Mouse (Mus musculus): ENCODE measurements around the gene Nhsl1. TPM values are rescaled to one million over a fixed set of nuclear protein-coding genes. Genes with fewer than 3 reads are reported as not detected.

The Nhsl1 gene
- polyA plus RNA-seq, 1 experiment from 2014 or later: 14.9 TPM

GRCm38 (mm10) chr10:18400089-18400644 is 81.4 kb downstream of the Nhsl1 start:
- 60% methylated on average over 7 of the region's 7 CpGs for WGBS
- Histone ChIP-seq H3K36me3 (ENCODE audit: control insufficient read depth, insufficient read depth, low read length) (no peaks in the 10 kb centered on the region), H3K27me3 (replicated peaks; ENCODE audit: control insufficient read depth, insufficient read depth, low read length) (no peaks in the 10 kb centered on the region), H3K9ac (ENCODE audit: low read depth, low read length) (no peak overlapping the region), H3K4me2 (ENCODE audit: low read depth, low read length) (no peak overlapping the region), H3K9me3 (ENCODE audit: control insufficient read depth, low read length) (no peaks in the 10 kb centered on the region), H3K4me3 (ENCODE audit: low read depth, low read length) (no peak overlapping the region), H3K27ac (replicated peaks; ENCODE audit: low read depth, low read length) (peak overlapping the region; percentile 21; the same call in 1 of the 2 replicates), H3K4me1 (ENCODE audit: control insufficient read depth, insufficient read depth, low read length) (peaks cover 8% of the 10 kb centered on the region)
- ATAC-seq (ENCODE audit: low read depth): peak; percentile 27; the same call in 1 of the 2 replicates
- DNase-seq (ENCODE audit: low spot score): no peak

GRCm38 (mm10) chr10:18400998-18401397 is 82.2 kb downstream of the Nhsl1 start:
- 71% methylated on average over 8 of the region's 8 CpGs for WGBS
- H3K9ac ChIP-seq (ENCODE audit: low read depth, low read length): no peak overlapping the region
- H3K9me3 ChIP-seq (ENCODE audit: control insufficient read depth, low read length): no peaks in the 10 kb centered on the region
- no peaks in the 10 kb centered on the region for H3K36me3 ChIP-seq (ENCODE audit: control insufficient read depth, insufficient read depth, low read length)
- no peak overlapping the region for H3K4me3 ChIP-seq (ENCODE audit: low read depth, low read length)
- DNase-seq (ENCODE audit: low spot score) (no peak), ATAC-seq (ENCODE audit: low read depth) (no peak)
- no peak overlapping the region for H3K27ac ChIP-seq (replicated peaks; ENCODE audit: low read depth, low read length)
- no peaks in the 10 kb centered on the region for H3K27me3 ChIP-seq (replicated peaks; ENCODE audit: control insufficient read depth, insufficient read depth, low read length)
- H3K4me2 ChIP-seq (ENCODE audit: low read depth, low read length): no peak overlapping the region
- peaks cover 8% of the 10 kb centered on the region for H3K4me1 ChIP-seq (ENCODE audit: control insufficient read depth, insufficient read depth, low read length)

GRCm38 (mm10) chr10:18403992-18404391 is 85.2 kb downstream of the Nhsl1 start:
- Histone ChIP-seq H3K9ac (ENCODE audit: low read depth, low read length) (no peak overlapping the region), H3K4me3 (ENCODE audit: low read depth, low read length) (no peak overlapping the region), H3K36me3 (ENCODE audit: control insufficient read depth, insufficient read depth, low read length) (no peaks in the 10 kb centered on the region), H3K9me3 (ENCODE audit: control insufficient read depth, low read length) (no peaks in the 10 kb centered on the region), H3K4me1 (ENCODE audit: control insufficient read depth, insufficient read depth, low read length) (peaks cover 15% of the 10 kb centered on the region), H3K27ac (replicated peaks; ENCODE audit: low read depth, low read length) (no peak overlapping the region), H3K27me3 (replicated peaks; ENCODE audit: control insufficient read depth, insufficient read depth, low read length) (no peaks in the 10 kb centered on the region), H3K4me2 (ENCODE audit: low read depth, low read length) (no peak overlapping the region)
- no peak for ATAC-seq (ENCODE audit: low read depth)
- WGBS: 47% methylated on average over 2 of the region's 2 CpGs
- DNase-seq (ENCODE audit: low spot score): no peak

- no peaks in the 10 kb centered on the region for H3K36me3 ChIP-seq (ENCODE audit: control insufficient read depth, insufficient read depth, low read length)
- no peak overlapping the region for H3K9ac ChIP-seq (ENCODE audit: low read depth, low read length)
- DNase-seq (ENCODE audit: low spot score) (no peak), ATAC-seq (ENCODE audit: low read depth) (no peak)
- H3K4me3 ChIP-seq (ENCODE audit: low read depth, low read length): no peak overlapping the region
- H3K27ac ChIP-seq (replicated peaks; ENCODE audit: low read depth, low read length): no peak overlapping the region
- no peaks in the 10 kb centered on the region for H3K9me3 ChIP-seq (ENCODE audit: control insufficient read depth, low read length)
- H3K27me3 ChIP-seq (replicated peaks; ENCODE audit: control insufficient read depth, insufficient read depth, low read length): no peaks in the 10 kb centered on the region
- no peak overlapping the region for H3K4me2 ChIP-seq (ENCODE audit: low read depth, low read length)
- WGBS: 71% methylated on average over 5 of the region's 5 CpGs
- peaks cover 22% of the 10 kb centered on the region for H3K4me1 ChIP-seq (ENCODE audit: control insufficient read depth, insufficient read depth, low read length)
Observed at GRCm38 (mm10) chr10:18404679-18405078, 85.9 kb downstream of the Nhsl1 start.

GRCm38 (mm10) chr10:18407062-18407830 is 88.5 kb downstream of the Nhsl1 start:
- Histone ChIP-seq H3K4me2 (ENCODE audit: low read depth, low read length) (peak overlapping the region; percentile 58), H3K4me1 (ENCODE audit: control insufficient read depth, insufficient read depth, low read length) (peaks cover 18% of the 10 kb centered on the region), H3K4me3 (ENCODE audit: low read depth, low read length) (peak overlapping the region; percentile 44), H3K9me3 (ENCODE audit: control insufficient read depth, low read length) (no peaks in the 10 kb centered on the region), H3K36me3 (ENCODE audit: control insufficient read depth, insufficient read depth, low read length) (no peaks in the 10 kb centered on the region), H3K9ac (ENCODE audit: low read depth, low read length) (peak overlapping the region; percentile 63), H3K27me3 (replicated peaks; ENCODE audit: control insufficient read depth, insufficient read depth, low read length) (no peaks in the 10 kb centered on the region), H3K27ac (replicated peaks; ENCODE audit: low read depth, low read length) (peak overlapping the region; percentile 64)
- WGBS: 0% methylated on average over 21 of the region's 21 CpGs
- ATAC-seq (ENCODE audit: low read depth) (peak; percentile 95), DNase-seq (ENCODE audit: low spot score) (peak; percentile 97)

- H3K27ac ChIP-seq (replicated peaks; ENCODE audit: low read depth, low read length): peak overlapping the region; percentile 64
- H3K4me3 ChIP-seq (ENCODE audit: low read depth, low read length): peak overlapping the region; percentile 44
- peak overlapping the region; percentile 63 for H3K9ac ChIP-seq (ENCODE audit: low read depth, low read length)
- H3K27me3 ChIP-seq (replicated peaks; ENCODE audit: control insufficient read depth, insufficient read depth, low read length): no peaks in the 10 kb centered on the region
- no peaks in the 10 kb centered on the region for H3K36me3 ChIP-seq (ENCODE audit: control insufficient read depth, insufficient read depth, low read length)
- 6% methylated on average over 11 of the region's 11 CpGs for WGBS
- DNase-seq (ENCODE audit: low spot score) (peak; percentile 38), ATAC-seq (ENCODE audit: low read depth) (0 out of 2 replicates have a peak, but pooled peaks have one; percentile 9)
- H3K4me2 ChIP-seq (ENCODE audit: low read depth, low read length): peak overlapping the region; percentile 58
- peaks cover 18% of the 10 kb centered on the region for H3K4me1 ChIP-seq (ENCODE audit: control insufficient read depth, insufficient read depth, low read length)
- no peaks in the 10 kb centered on the region for H3K9me3 ChIP-seq (ENCODE audit: control insufficient read depth, low read length)
Observed at GRCm38 (mm10) chr10:18408128-18408527, 89.3 kb downstream of the Nhsl1 start.

GRCm38 (mm10) chr10:18408635-18409034 is 89.8 kb downstream of the Nhsl1 start:
- H3K4me1 ChIP-seq (ENCODE audit: control insufficient read depth, insufficient read depth, low read length): peaks cover 18% of the 10 kb centered on the region
- WGBS: 27% methylated on average over 9 of the region's 9 CpGs

GRCm38 (mm10) chr10:18409068-18409467 is 90.3 kb downstream of the Nhsl1 start:
- Histone ChIP-seq H3K4me2 (ENCODE audit: low read depth, low read length) (peak overlapping the region; percentile 58), H3K27ac (replicated peaks; ENCODE audit: low read depth, low read length) (peak overlapping the region; percentile 52), H3K36me3 (ENCODE audit: control insufficient read depth, insufficient read depth, low read length) (no peaks in the 10 kb centered on the region), H3K27me3 (replicated peaks; ENCODE audit: control insufficient read depth, insufficient read depth, low read length) (no peaks in the 10 kb centered on the region), H3K4me1 (ENCODE audit: control insufficient read depth, insufficient read depth, low read length) (peaks cover 18% of the 10 kb centered on the region), H3K9ac (ENCODE audit: low read depth, low read length) (peak overlapping the region; percentile 63), H3K9me3 (ENCODE audit: control insufficient read depth, low read length) (no peaks in the 10 kb centered on the region), H3K4me3 (ENCODE audit: low read depth, low read length) (peak overlapping the region; percentile 44)
- 32% methylated on average over 2 of the region's 2 CpGs for WGBS
- no peak for DNase-seq (ENCODE audit: low spot score)
- ATAC-seq (ENCODE audit: low read depth): no peak

More at GRCm38 (mm10) chr10:18408635-18409034, 89.8 kb downstream of the Nhsl1 start:
- Histone ChIP-seq H3K9ac (ENCODE audit: low read depth, low read length) (peak overlapping the region; percentile 63), H3K4me2 (ENCODE audit: low read depth, low read length) (peak overlapping the region; percentile 58), H3K9me3 (ENCODE audit: control insufficient read depth, low read length) (no peaks in the 10 kb centered on the region), H3K27ac (replicated peaks; ENCODE audit: low read depth, low read length) (peak overlapping the region; percentile 64), H3K36me3 (ENCODE audit: control insufficient read depth, insufficient read depth, low read length) (no peaks in the 10 kb centered on the region), H3K4me3 (ENCODE audit: low read depth, low read length) (peak overlapping the region; percentile 44), H3K27me3 (replicated peaks; ENCODE audit: control insufficient read depth, insufficient read depth, low read length) (no peaks in the 10 kb centered on the region)
- no peak for ATAC-seq (ENCODE audit: low read depth)
- no peak for DNase-seq (ENCODE audit: low spot score)
